Mouse (Mus musculus) right cerebral cortex, adult 2 months (tissue): ENCODE results near the gene Olfr1472.
"Not testable (repeated sequence)": the region's sequence is repeated elsewhere in the genome, so short reads cannot be mapped to it uniquely, and the experiment has no call there.

Experiments used
- DNase-seq, 2 experiments: peaks; one replicate each; pipeline ENCODE4 v3.0.0; 2021 to 2022; ENCODE audit warnings: low spot score in 2 of 2

The Olfr1472 gene

DNA sequence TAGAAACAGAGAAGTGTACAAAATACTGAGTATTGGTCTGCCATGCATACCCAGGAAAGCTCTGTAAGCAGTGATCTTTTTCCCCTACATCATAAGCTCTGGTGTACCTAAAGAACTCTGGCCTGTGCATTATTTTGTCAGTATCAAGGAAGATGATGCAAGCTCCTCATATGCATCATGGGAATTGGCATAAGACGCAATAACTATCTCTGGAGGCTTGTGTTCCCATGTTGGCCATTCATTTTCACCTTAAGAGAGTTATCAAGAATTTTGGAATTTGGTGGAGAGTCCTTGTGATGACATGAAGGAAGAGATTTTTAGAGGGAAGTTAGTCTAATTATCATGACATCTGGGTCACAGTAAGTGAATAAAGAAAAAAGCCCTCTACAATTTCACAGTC, at the start of gene Olfr1472:
Olfr1472 (minus strand) TSS at position 101 of the 400 bp plus-strand sequence.
- no peak for DNase-seq

- no peak for DNase-seq
Observed at GRCm38 (mm10) chr19:13500246-13500645, 44.4 kb upstream of the Olfr1472 start, which contains the start of gene Olfr1477. Gene Olfr1477 (plus strand): TSS chr19:13500546.

GRCm38 (mm10) chr19:13480096-13480495, 24.2 kb upstream of the Olfr1472 start, which contains the start of gene Olfr1475:
Gene Olfr1475 (minus strand): TSS chr19:13480196.
- DNase-seq, result no peak

DNA sequence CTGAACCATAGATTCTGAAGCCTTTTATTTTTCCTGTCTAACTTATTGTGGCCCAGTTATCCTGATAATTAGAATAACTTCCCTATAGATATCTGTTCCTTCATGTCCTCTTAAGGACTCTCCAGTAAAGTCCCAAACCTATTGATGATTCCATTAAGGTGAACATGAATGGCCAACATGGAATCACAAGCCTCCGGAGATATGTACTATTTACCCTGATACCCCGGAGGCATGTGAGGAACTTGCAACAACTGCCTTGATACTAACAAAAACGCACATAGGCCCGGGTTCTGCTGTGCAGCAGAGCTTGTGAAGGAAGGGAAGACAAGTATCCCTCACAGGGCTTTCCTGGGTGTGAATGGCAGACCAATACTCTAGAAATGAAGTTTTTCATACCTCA, 13.4 kb upstream of the Olfr1472 start, which contains the start of gene Olfr1474:
Olfr1474 (plus strand) TSS at position 301 of the 400 bp plus-strand sequence.
- DNase-seq, result not testable (repeated sequence)

GRCm38 (mm10) chr19:13443109-13443508, 12.8 kb downstream of the Olfr1472 start, which contains the start of gene Olfr1471:
Gene Olfr1471 (plus strand): TSS chr19:13443409.
- DNase-seq, result not testable (repeated sequence)

DNA sequence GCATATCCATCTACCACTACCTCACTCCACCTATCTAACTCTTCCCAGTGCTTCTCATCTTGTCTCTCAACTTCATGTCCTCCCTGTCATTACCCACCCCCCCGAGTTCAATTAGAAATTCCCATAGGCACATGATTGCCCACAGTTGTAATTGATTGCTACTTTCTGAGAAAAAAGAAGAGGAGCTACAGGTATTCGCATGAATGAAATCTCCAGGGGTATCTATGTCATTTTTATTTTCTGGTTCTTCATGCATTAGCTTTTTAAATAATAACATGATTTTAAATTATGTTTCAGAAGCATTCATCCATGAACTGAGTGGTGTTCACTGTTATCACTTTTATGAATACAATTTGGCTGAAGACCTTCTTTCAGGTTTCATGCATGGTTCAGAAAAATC, 48.3 kb downstream of the Olfr1472 start, which contains the start of gene Olfr1469:
Olfr1469 (plus strand) TSS at position 301 of the 400 bp plus-strand sequence.
- no peak for DNase-seq
